Mouse (Mus musculus) C2C12 (cell line): ENCODE data around the gene Aldh3b1.

Experiments used
- CTCF ChIP-seq: IDR thresholded peaks from one replicate; pipeline ENCODE4 v1.5.1; 2011; ENCODE audit not compliant: control insufficient read depth, insufficient read depth, insufficient read length
- MAX ChIP-seq: IDR thresholded peaks from one replicate; pipeline ENCODE4 v1.6.1; 2011; ENCODE audit warnings: mild to moderate bottlenecking, control low read depth
- USF1 ChIP-seq: IDR thresholded peaks from one replicate; pipeline ENCODE4 v1.6.1; 2011; ENCODE audit warnings: low read depth, mild to moderate bottlenecking, control low read depth, moderate library complexity

DNA sequence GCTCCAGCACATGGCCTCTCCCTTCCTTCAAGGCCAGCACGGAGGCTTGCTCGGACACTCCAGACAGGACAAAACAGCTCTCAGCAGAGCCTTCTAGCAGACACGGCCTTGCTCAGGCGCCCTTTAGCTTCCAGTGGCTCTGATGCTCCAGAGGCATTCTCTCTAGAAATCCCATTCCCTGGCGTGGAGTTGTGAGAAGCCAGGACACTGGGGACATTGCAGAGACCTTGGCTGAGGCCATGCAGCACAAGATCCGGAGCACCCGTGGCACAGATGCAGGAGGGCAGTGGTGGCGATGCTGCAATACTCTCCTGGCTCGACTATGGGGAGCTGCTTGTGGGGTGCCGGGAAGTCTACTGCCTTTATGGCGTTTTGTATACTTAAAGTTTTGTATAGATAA, 12.9 kb downstream of the Aldh3b1 start:
- no peak for TF ChIP-seq MAX
- TF ChIP-seq CTCF: no peak
- no peak for TF ChIP-seq USF1
